Mouse (Mus musculus) neural tube, embryonic 15.5 days (tissue): ENCODE measurements around the gene Tas1r3. TPM values are rescaled to one million over a fixed set of nuclear protein-coding genes. Genes with fewer than 3 reads are reported as not detected.

Experiments
- ATAC-seq: fragments of 200-750 bp; cut with Nextera tagmentation; 2 replicates; pipeline ENCODE4 v1.8.0; 2017; ENCODE audit warnings: mild to moderate bottlenecking, moderate TSS enrichment, moderate library complexity; ENCODE audit not compliant: low FRiP score
- H3K27ac ChIP-seq: fragments of 300-500 bp; sonication (generic); replicated peaks from 2 replicates; pipeline ENCODE4 v1.5.1; 2015; ENCODE audit warnings: mild to moderate bottlenecking, inconsistent platforms
- H3K27me3 ChIP-seq: fragments of 300-500 bp; sonication (generic); replicated peaks from 2 replicates; pipeline ENCODE4 v1.6.1; 2015; ENCODE audit warnings: inconsistent platforms
- H3K36me3 ChIP-seq: fragments of 300-500 bp; sonication (generic); 2 replicates; pipeline ENCODE4 v1.6.1; 2015; ENCODE audit warnings: inconsistent platforms
- H3K4me1 ChIP-seq: fragments of 300-500 bp; sonication (generic); 2 replicates; pipeline ENCODE4 v1.6.1; 2015; ENCODE audit warnings: inconsistent platforms
- H3K4me2 ChIP-seq: fragments of 300-500 bp; sonication (generic); 2 replicates; pipeline ENCODE4 v1.6.1; 2015; ENCODE audit warnings: inconsistent platforms, mild to moderate bottlenecking, moderate library complexity
- H3K4me3 ChIP-seq: fragments of 300-500 bp; sonication (generic); replicated peaks from 2 replicates; pipeline ENCODE4 v1.5.1; 2015; ENCODE audit warnings: mild to moderate bottlenecking, inconsistent platforms
- H3K9ac ChIP-seq: fragments of 300-500 bp; sonication (generic); replicated peaks from 2 replicates; pipeline ENCODE4 v1.6.1; 2015; ENCODE audit warnings: mild to moderate bottlenecking, inconsistent platforms
- H3K9me3 ChIP-seq: fragments of 300-500 bp; sonication (generic); replicated peaks from 2 replicates; pipeline ENCODE4 v1.6.1; 2016; ENCODE audit warnings: inconsistent platforms
- WGBS: fragments of 180-500 bp; shearing (Covaris S2); methylation state at CpG from one replicate; pipeline ENCODE4 v1.1.7; 2015; ENCODE audit warnings: mixed read lengths; 5-methylcytosine and 5-hydroxymethylcytosine counted together
- polyA plus RNA-seq: library from polyadenylated mRNA; unstranded; fragments of >200 nt; fragmentation: Nextera tagmentation; extraction: Ambion mirVana; gene quantifications from 2 replicates; pipeline ENCODE4 v1.2.1, GENCODE M21; 2015

The Tas1r3 gene
- polyA plus RNA-seq, 1 experiment from 2014 or later, result 0.46 TPM

- no peak for ATAC-seq
- Histone ChIP-seq H3K27ac (no peak overlapping the region), H3K36me3 (peaks cover 42% of the 10 kb centered on the region), H3K9ac (0 out of 2 replicates have a peak overlapping the region, but pooled peaks have one; percentile 97), H3K4me1 (peaks cover 39% of the 10 kb centered on the region), H3K9me3 (no peaks in the 10 kb centered on the region), H3K4me3 (peak overlapping the region; percentile 75; the same call in 1 of the 2 replicates), H3K4me2 (peak overlapping the region; percentile 97), H3K27me3 (no peaks in the 10 kb centered on the region)
- WGBS, result 91% methylated on average over 4 of the region's 4 CpGs
Measured at GRCm38 (mm10) chr4:155895826-155896225, 32.7 kb upstream of the Tas1r3 start.

GRCm38 (mm10) chr4:155895216-155895615 lies 32.1 kb upstream of the Tas1r3 start:
- Histone ChIP-seq H3K4me1 (peaks cover 45% of the 10 kb centered on the region), H3K27me3 (no peaks in the 10 kb centered on the region), H3K9ac (peak overlapping the region; percentile 97; the same call in 1 of the 2 replicates), H3K9me3 (no peaks in the 10 kb centered on the region), H3K4me3 (peak overlapping the region; percentile 75), H3K27ac (peak overlapping the region; percentile 58), H3K4me2 (peak overlapping the region; percentile 97), H3K36me3 (peaks cover 36% of the 10 kb centered on the region)
- no peak for ATAC-seq
- WGBS, result 40% methylated on average over 6 of the region's 6 CpGs

GRCm38 (mm10) chr4:155894311-155894881 lies 31.2 kb upstream of the Tas1r3 start:
- H3K27me3 ChIP-seq, result no peaks in the 10 kb centered on the region
- H3K27ac ChIP-seq, result peak overlapping the region; percentile 58
- peak overlapping the region; percentile 97 for H3K4me2 ChIP-seq
- ATAC-seq, result no peak
- no peaks in the 10 kb centered on the region for H3K9me3 ChIP-seq
- H3K36me3 ChIP-seq, result peaks cover 32% of the 10 kb centered on the region
- WGBS, result 34% methylated on average over 8 of the region's 8 CpGs
- H3K4me1 ChIP-seq, result peaks cover 53% of the 10 kb centered on the region
- H3K9ac ChIP-seq, result peak overlapping the region; percentile 97
- peak overlapping the region; percentile 75 for H3K4me3 ChIP-seq

- 65% methylated on average over 8 of the region's 8 CpGs for WGBS
- H3K4me1 ChIP-seq, result peaks cover 54% of the 10 kb centered on the region
- H3K36me3 ChIP-seq, result peaks cover 31% of the 10 kb centered on the region
- no peak for ATAC-seq
- peak overlapping the region; percentile 97 for H3K4me2 ChIP-seq
- H3K9me3 ChIP-seq, result no peaks in the 10 kb centered on the region
- peak overlapping the region; percentile 75 for H3K4me3 ChIP-seq
- peak overlapping the region; percentile 100; the same call in 1 of the 2 replicates for H3K27ac ChIP-seq
- H3K9ac ChIP-seq, result peak overlapping the region; percentile 97
- H3K27me3 ChIP-seq, result no peaks in the 10 kb centered on the region
Measured at GRCm38 (mm10) chr4:155893212-155893690, 30.1 kb upstream of the Tas1r3 start.

DNA sequence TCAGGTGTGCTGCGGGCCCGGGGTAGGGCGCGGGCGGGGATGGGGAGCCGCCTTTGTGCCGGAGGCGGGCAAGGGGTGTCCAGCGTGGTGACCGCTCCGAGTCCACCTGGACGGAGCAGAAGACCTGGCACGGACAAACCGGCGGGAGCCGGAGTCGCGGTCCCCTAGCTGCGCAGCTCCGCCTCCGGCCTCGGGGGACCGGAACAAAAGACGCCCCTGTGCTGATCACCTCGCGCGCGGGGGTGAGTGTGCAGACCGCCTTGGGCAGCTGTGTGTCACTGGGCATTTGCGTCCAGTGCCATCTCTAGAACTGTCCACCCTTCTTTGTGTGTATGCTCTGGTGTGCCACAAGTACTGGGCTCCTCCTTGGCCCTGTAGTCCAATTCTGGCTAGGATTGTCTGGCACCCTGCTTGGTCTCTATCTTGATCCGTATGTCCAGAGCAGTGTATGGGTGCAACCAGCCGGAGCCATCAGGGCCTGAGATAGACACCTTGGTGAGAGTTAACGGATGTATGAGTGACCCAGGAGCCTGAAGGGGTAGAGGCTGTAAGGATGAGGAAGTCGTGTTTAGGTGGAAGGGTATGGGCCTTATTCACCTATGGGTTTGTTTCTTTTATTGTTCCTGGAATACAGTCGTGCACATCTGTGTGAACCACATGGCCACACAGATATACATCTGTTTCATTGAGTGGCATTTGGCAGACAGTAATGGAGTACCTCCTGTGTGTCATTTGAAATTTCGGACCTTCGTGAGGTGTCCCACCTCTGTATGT lies 29.5 kb upstream of the Tas1r3 start:
- Histone ChIP-seq H3K9me3 (no peaks in the 10 kb centered on the region), H3K4me3 (peak overlapping the region; percentile 75), H3K4me2 (peak overlapping the region; percentile 97), H3K27ac (peak overlapping the region; percentile 100), H3K9ac (peak overlapping the region; percentile 97), H3K27me3 (no peaks in the 10 kb centered on the region), H3K4me1 (peaks cover 54% of the 10 kb centered on the region), H3K36me3 (peaks cover 33% of the 10 kb centered on the region)
- ATAC-seq, result peak; percentile 36
- WGBS, result 4% methylated on average over 35 of the region's 37 CpGs

GRCm38 (mm10) chr4:155892017-155892416 lies 28.9 kb upstream of the Tas1r3 start:
- H3K9me3 ChIP-seq, result no peaks in the 10 kb centered on the region
- ATAC-seq, result peak; percentile 91
- H3K4me2 ChIP-seq, result peak overlapping the region; percentile 97
- H3K4me1 ChIP-seq, result peaks cover 54% of the 10 kb centered on the region
- H3K9ac ChIP-seq, result peak overlapping the region; percentile 97
- peaks cover 38% of the 10 kb centered on the region for H3K36me3 ChIP-seq
- 0% methylated on average over 55 of the region's 56 CpGs for WGBS
- H3K4me3 ChIP-seq, result peak overlapping the region; percentile 75
- H3K27me3 ChIP-seq, result no peaks in the 10 kb centered on the region
- peak overlapping the region; percentile 100 for H3K27ac ChIP-seq

GRCm38 (mm10) chr4:155891551-155892001 lies 28.4 kb upstream of the Tas1r3 start, which contains the start of the genes Pusl1 and Acap3:
Gene Pusl1, minus strand, starts transcription at chr4:155891781.
Gene Acap3, plus strand, starts transcription at chr4:155891822.
- peak; percentile 89 for ATAC-seq
- H3K4me2 ChIP-seq, result peak within 1 kb of the TSS; percentile 97
- peak within 1 kb of the TSS; percentile 75 for H3K4me3 ChIP-seq
- H3K9me3 ChIP-seq, result no peaks in the 10 kb centered on the region
- under 1% methylated on average over 52 of the region's 52 CpGs for WGBS
- H3K27ac ChIP-seq, result peak within 1 kb of the TSS; percentile 100
- peaks cover 54% of the 10 kb centered on the region for H3K4me1 ChIP-seq
- H3K27me3 ChIP-seq, result no peaks in the 10 kb centered on the region
- H3K36me3 ChIP-seq, result peaks cover 38% of the 10 kb centered on the region
- peak within 1 kb of the TSS; percentile 97 for H3K9ac ChIP-seq

GRCm38 (mm10) chr4:155891011-155891471 lies 27.9 kb upstream of the Tas1r3 start:
- Histone ChIP-seq H3K27me3 (no peaks in the 10 kb centered on the region), H3K4me3 (peak overlapping the region; percentile 75), H3K27ac (peak overlapping the region; percentile 100), H3K9ac (peak overlapping the region; percentile 97), H3K9me3 (no peaks in the 10 kb centered on the region), H3K4me1 (peaks cover 53% of the 10 kb centered on the region), H3K4me2 (peak overlapping the region; percentile 97), H3K36me3 (peaks cover 38% of the 10 kb centered on the region)
- ATAC-seq, result no peak
- WGBS, result under 1% methylated on average over 34 of the region's 34 CpGs

DNA sequence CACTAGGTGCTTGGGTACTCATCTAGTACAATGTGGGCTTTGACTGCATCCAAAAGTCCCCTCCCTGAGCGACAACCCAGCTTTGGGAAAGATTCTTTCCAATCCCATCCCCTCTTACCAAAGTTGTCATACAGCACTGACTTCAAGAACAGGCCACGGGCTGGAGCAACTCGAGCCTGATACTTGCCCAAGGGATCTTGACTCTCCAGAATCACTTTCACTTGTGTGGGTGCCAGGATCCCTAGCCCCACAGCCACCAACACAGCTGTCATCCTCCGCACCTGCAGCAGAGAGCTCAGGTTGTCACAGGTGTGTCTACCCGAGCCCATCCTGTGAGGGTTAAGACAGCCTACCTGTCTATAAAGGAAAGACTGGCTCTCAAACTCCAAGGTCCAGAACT lies 26.2 kb upstream of the Tas1r3 start:
- H3K4me1 ChIP-seq, result peaks cover 36% of the 10 kb centered on the region
- no peak overlapping the region for H3K27ac ChIP-seq
- no peak overlapping the region for H3K9ac ChIP-seq
- no peak for ATAC-seq
- H3K4me3 ChIP-seq, result no peak overlapping the region
- H3K27me3 ChIP-seq, result no peaks in the 10 kb centered on the region
- 87% methylated on average over 5 of the region's 5 CpGs for WGBS
- no peak overlapping the region; the same call in 1 of the 2 replicates for H3K4me2 ChIP-seq
- no peaks in the 10 kb centered on the region for H3K9me3 ChIP-seq
- peaks cover 49% of the 10 kb centered on the region for H3K36me3 ChIP-seq

DNA sequence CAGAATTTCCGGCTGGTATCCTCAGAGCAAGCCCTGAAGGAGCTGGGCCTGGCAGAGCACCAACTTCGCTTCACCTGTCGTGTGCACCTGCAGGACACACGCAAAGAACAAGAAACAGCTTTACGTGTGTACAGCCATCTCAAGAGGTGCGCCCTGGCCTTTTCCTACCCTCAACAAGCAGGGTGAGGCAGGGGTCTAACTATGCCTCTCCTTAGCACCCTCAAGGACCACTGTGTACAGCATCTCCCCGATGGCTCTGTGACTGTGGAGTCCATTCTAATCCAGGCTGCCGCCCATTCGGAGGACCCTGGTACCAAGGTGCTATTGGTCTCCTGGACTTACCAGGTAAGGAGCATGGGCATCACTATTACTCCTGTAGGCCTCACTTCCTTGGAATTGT lies 25.0 kb upstream of the Tas1r3 start:
- peaks cover 52% of the 10 kb centered on the region for H3K36me3 ChIP-seq
- WGBS, result 94% methylated on average over 9 of the region's 9 CpGs

DNA sequence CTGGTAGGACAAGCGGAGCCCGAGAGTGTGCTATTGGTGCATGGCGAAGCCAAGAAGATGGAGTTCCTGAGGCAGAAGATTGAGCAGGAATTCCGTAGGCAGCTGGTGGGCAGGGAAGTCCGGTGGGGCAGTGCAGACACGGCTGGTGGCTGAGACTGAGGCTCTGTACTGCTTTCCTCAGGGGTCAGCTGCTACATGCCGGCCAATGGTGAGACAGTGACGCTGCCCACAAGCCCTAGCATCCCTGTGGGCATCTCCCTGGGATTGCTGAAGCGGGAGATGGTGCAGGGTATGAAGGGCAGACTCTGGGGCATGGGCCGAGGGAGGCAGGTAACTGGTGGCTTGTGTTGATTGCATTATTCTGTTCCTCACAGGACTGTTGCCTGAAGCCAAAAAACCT lies 24.5 kb upstream of the Tas1r3 start:
- 89% methylated on average over 10 of the region's 10 CpGs for WGBS
- Histone ChIP-seq H3K9me3 (no peaks in the 10 kb centered on the region), H3K36me3 (peaks cover 52% of the 10 kb centered on the region), H3K9ac (no peak overlapping the region), H3K4me1 (peaks cover 19% of the 10 kb centered on the region), H3K4me2 (no peak overlapping the region), H3K27ac (no peak overlapping the region), H3K27me3 (no peaks in the 10 kb centered on the region), H3K4me3 (no peak overlapping the region)
- ATAC-seq, result no peak

More for the DNA sequence above, 25.0 kb upstream of the Tas1r3 start:
- Histone ChIP-seq H3K9ac (no peak overlapping the region), H3K4me2 (no peak overlapping the region), H3K4me3 (no peak overlapping the region), H3K27me3 (no peaks in the 10 kb centered on the region), H3K27ac (no peak overlapping the region), H3K9me3 (no peaks in the 10 kb centered on the region), H3K4me1 (peaks cover 24% of the 10 kb centered on the region)
- ATAC-seq, result no peak
